Mouse (Mus musculus): ENCODE measurements at regions not wholly inside any gene's neighbourhood (a gene's known extent, or its start where the extent isn't known, plus 50 kb on each side); places are given as distances from the start of the nearest gene placed in this dataset.
"Not testable (repeated sequence)": the region's sequence is repeated elsewhere in the genome, so short reads cannot be mapped to it uniquely, and the experiment has no call there.

DNA sequence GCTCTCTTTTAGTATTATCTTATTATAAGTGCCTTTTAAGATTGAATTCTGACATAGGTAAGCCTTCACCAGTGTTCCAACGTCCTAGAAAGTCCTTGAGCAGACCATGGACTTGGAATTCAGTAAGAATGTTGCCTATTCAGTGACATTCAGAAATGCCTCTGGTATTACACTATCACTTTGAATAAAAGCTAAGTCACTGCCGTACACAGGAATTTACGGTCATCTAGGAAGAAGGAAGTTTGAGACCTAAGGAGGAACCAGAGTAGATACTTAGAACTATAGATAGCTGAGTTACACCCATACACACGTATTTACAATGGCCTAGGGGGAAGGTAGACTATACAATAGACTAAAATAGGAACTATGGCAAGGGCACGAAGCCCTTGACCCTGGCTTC, 711.6 kb downstream of the Crisp4 start:
- H3K4me2 ChIP-seq (replicated peaks); H3K36me3 ChIP-seq; ATAC-seq (ENCODE audit: insufficient number of reproducible peaks, insufficient read depth, low FRiP score, low TSS enrichment): not testable (repeated sequence)

DNA sequence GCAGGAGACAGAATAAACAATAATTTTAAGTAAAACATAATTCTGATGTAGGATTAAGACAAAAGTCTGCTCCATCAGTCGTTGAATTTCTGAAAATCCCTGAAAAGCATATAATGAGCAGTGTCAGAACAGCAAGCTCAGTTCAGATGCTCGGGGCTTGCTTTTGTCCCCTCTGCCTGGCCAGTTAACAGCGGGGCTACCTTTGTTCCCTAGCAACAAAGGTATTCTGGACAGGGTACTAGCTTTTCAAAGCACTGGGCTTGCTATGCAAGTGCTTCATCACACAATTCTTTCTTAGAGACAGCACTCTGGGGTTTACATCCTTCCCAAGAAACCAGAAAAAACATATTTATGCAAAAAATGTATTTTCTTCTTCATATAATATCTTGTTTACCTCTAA, 729.7 kb downstream of the Crisp4 start:
- Histone ChIP-seq H3K4me3 (no peak overlapping the region), H3K27ac (no peak overlapping the region), H3K9ac (no peak overlapping the region), H3K4me1 (no peaks in the 10 kb centered on the region), H3K36me3 (no peaks in the 10 kb centered on the region), H3K9me3 (no peaks in the 10 kb centered on the region), H3K4me2 (replicated peaks) (no peak overlapping the region), H3K27me3 (no peaks in the 10 kb centered on the region)
- WGBS = 38% methylated on average over 3 of the region's 3 CpGs
- ATAC-seq (ENCODE audit: insufficient number of reproducible peaks, insufficient read depth, low FRiP score, low TSS enrichment) = no peak

More for the DNA sequence above, 711.6 kb downstream of the Crisp4 start:
- not testable (repeated sequence) for H3K9me3 ChIP-seq, H3K27ac ChIP-seq, H3K4me3 ChIP-seq, H3K27me3 ChIP-seq, H3K4me1 ChIP-seq, H3K9ac ChIP-seq
- 85% methylated on average over 5 of the region's 5 CpGs for WGBS

GRCm38 (mm10) chr1:17394893-17395292, 750.8 kb downstream of the Crisp4 start:
- Histone ChIP-seq H3K9me3 (no peaks in the 10 kb centered on the region), H3K4me1 (no peaks in the 10 kb centered on the region), H3K27me3 (no peaks in the 10 kb centered on the region), H3K4me3 (no peak overlapping the region), H3K4me2 (replicated peaks) (no peak overlapping the region), H3K9ac (no peak overlapping the region), H3K27ac (no peak overlapping the region), H3K36me3 (no peaks in the 10 kb centered on the region)
- WGBS = 68% methylated on average over 9 of the region's 9 CpGs
- no peak for ATAC-seq (ENCODE audit: insufficient number of reproducible peaks, insufficient read depth, low FRiP score, low TSS enrichment)

GRCm38 (mm10) chr1:17392114-17392819, 753.4 kb downstream of the Crisp4 start:
- Histone ChIP-seq H3K9ac (no peak overlapping the region), H3K36me3 (no peaks in the 10 kb centered on the region), H3K27ac (no peak overlapping the region), H3K4me1 (no peaks in the 10 kb centered on the region), H3K4me2 (replicated peaks) (no peak overlapping the region), H3K4me3 (no peak overlapping the region), H3K9me3 (no peaks in the 10 kb centered on the region), H3K27me3 (no peaks in the 10 kb centered on the region)
- 86% methylated on average over 2 of the region's 2 CpGs for WGBS
- no peak for ATAC-seq (ENCODE audit: insufficient number of reproducible peaks, insufficient read depth, low FRiP score, low TSS enrichment)

GRCm38 (mm10) chr1:17377562-17377961, 768.1 kb downstream of the Crisp4 start:
- Histone ChIP-seq H3K4me1 (no peaks in the 10 kb centered on the region), H3K9ac (no peak overlapping the region), H3K36me3 (no peaks in the 10 kb centered on the region), H3K27me3 (no peaks in the 10 kb centered on the region), H3K9me3 (no peaks in the 10 kb centered on the region), H3K4me2 (replicated peaks) (no peak overlapping the region), H3K4me3 (no peak overlapping the region), H3K27ac (no peak overlapping the region)
- ATAC-seq (ENCODE audit: insufficient number of reproducible peaks, insufficient read depth, low FRiP score, low TSS enrichment) = no peak
- 70% methylated on average over 2 of the region's 2 CpGs for WGBS

- WGBS = 73% methylated on average over 1 of the region's 1 CpGs
- Histone ChIP-seq H3K27ac (no peak overlapping the region), H3K4me3 (no peak overlapping the region), H3K4me2 (replicated peaks) (no peak overlapping the region), H3K36me3 (no peaks in the 10 kb centered on the region), H3K9ac (no peak overlapping the region), H3K27me3 (no peaks in the 10 kb centered on the region), H3K9me3 (no peaks in the 10 kb centered on the region), H3K4me1 (no peaks in the 10 kb centered on the region)
- ATAC-seq (ENCODE audit: insufficient number of reproducible peaks, insufficient read depth, low FRiP score, low TSS enrichment) = no peak
These were observed 797.4 kb downstream of the Crisp4 start for GRCm38 (mm10) chr1:17348271-17348670.

DNA sequence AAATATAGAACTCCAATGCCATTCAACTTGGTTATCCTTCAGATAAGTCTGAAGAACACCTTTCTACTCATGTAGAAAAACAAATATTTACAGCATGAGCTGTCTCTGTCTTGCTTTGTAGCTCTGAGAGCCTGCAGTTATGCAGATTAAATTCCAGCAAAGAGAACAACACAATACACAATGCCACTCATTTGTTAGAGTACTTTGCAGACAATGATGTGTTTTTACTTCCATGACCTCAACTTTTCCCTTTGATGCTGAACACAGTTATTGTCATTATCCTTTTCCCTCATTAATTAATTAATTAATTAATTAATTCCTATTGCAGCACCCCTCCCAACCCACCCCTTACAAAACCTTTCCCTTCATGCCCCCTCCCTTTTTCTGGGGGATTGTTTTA, 807.9 kb downstream of the Crisp4 start:
- Histone ChIP-seq H3K9ac (no peak overlapping the region), H3K27me3 (no peaks in the 10 kb centered on the region), H3K4me3 (no peak overlapping the region), H3K4me1 (no peaks in the 10 kb centered on the region), H3K27ac (no peak overlapping the region), H3K36me3 (no peaks in the 10 kb centered on the region), H3K4me2 (replicated peaks) (no peak overlapping the region), H3K9me3 (no peaks in the 10 kb centered on the region)
- ATAC-seq (ENCODE audit: insufficient number of reproducible peaks, insufficient read depth, low FRiP score, low TSS enrichment) = no peak

DNA sequence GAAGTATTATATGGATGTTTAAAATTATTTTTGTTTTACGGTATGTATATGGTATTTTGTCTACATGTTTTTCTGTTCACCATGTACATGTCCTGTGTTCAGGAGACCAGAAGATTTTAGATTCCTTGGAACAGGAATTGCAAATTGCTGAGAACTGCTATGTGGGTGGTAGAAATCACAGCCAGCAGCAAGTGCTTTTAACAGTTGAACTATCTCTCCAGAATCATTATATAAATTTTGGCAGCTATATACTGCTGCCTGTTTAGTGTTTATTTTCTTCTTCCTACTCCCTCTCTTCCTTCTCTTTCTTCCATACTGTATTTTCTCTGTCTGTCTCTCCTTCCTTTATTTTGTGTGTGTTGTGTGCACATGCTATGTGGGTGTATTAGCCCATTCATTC, 834.3 kb downstream of the Crisp4 start:
- not testable (repeated sequence) for H3K4me1 ChIP-seq; H3K36me3 ChIP-seq; H3K9me3 ChIP-seq; H3K4me2 ChIP-seq (replicated peaks); H3K27ac ChIP-seq; H3K27me3 ChIP-seq; H3K9ac ChIP-seq; H3K4me3 ChIP-seq; ATAC-seq (ENCODE audit: insufficient number of reproducible peaks, insufficient read depth, low FRiP score, low TSS enrichment)
- WGBS = 94% methylated on average over 1 of the region's 1 CpGs

DNA sequence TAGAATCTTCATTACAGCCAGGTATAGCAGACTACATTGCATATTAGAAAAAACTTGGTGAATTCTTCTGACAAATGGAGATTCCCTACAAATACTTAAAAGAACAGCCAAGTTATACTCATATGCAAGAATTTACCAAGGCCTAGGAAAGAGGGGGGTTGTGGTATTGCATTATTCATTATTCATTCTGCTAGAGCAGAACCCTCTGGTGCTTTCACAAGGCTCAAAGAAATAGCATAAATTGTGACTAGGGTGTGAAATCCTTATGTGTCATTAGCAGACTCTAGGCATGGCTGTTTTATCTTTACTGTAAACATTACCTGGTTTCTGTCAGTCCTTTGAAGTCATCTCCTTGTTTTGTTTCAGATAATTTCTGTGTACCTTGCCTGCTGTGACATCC, 835.8 kb downstream of the Crisp4 start:
- not testable (repeated sequence) for H3K9ac ChIP-seq; H3K9me3 ChIP-seq; H3K27ac ChIP-seq; H3K36me3 ChIP-seq; H3K4me1 ChIP-seq; H3K27me3 ChIP-seq; H3K4me3 ChIP-seq; ATAC-seq (ENCODE audit: insufficient number of reproducible peaks, insufficient read depth, low FRiP score, low TSS enrichment); H3K4me2 ChIP-seq (replicated peaks)
